Mouse (Mus musculus) midbrain, embryonic 12.5 days (tissue): ENCODE data around the gene Setd1b. TPM values are rescaled to one million over a fixed set of nuclear protein-coding genes. Genes with fewer than 3 reads are reported as not detected.

Experiments used
- ATAC-seq: fragments of 200-750 bp; cut with Nextera tagmentation; 2 replicates; pipeline ENCODE4 v1.8.0; 2017; ENCODE audit warnings: low read depth, moderate TSS enrichment, moderate library complexity; ENCODE audit not compliant: low FRiP score
- H3K27ac ChIP-seq: fragments of 300-500 bp; sonication (generic); replicated peaks from 2 replicates; pipeline ENCODE4 v1.5.1; 2016; ENCODE audit warnings: mild to moderate bottlenecking
- H3K27me3 ChIP-seq: fragments of 300-500 bp; sonication (generic); 2 replicates; pipeline ENCODE4 v1.6.1; 2016; ENCODE audit warnings: mild to moderate bottlenecking
- H3K36me3 ChIP-seq: fragments of 300-500 bp; sonication (generic); 2 replicates; pipeline ENCODE4 v1.6.1; 2016
- H3K4me1 ChIP-seq: fragments of 300-500 bp; sonication (generic); 2 replicates; pipeline ENCODE4 v1.6.1; 2016
- H3K4me2 ChIP-seq: fragments of 300-500 bp; sonication (generic); replicated peaks from 2 replicates; pipeline ENCODE4 v1.6.1; 2016; ENCODE audit warnings: mild to moderate bottlenecking, moderate library complexity
- H3K4me3 ChIP-seq: fragments of 300-500 bp; sonication (generic); 2 replicates; pipeline ENCODE4 v1.5.1; 2016; ENCODE audit warnings: mild to moderate bottlenecking
- H3K9ac ChIP-seq: fragments of 300-500 bp; sonication (generic); replicated peaks from 2 replicates; pipeline ENCODE4 v1.6.1; 2016; ENCODE audit warnings: mild to moderate bottlenecking, moderate library complexity
- H3K9me3 ChIP-seq: fragments of 300-500 bp; sonication (generic); 2 replicates; pipeline ENCODE4 v1.6.1; 2016; ENCODE audit warnings: mild to moderate bottlenecking
- WGBS: fragments of 180-500 bp; shearing (Covaris S2); methylation state at CpG from one replicate; pipeline ENCODE4 v1.1.7; 2016; 5-methylcytosine and 5-hydroxymethylcytosine counted together
- polyA plus RNA-seq: library from polyadenylated mRNA; unstranded; fragments of >200 nt; fragmentation: Nextera tagmentation; extraction: Ambion mirVana; gene quantifications from 2 replicates; pipeline ENCODE4 v1.2.1, GENCODE M21; 2016

Setd1b gene
- polyA plus RNA-seq, 1 experiment from 2014 or later, result 13.2 TPM

DNA sequence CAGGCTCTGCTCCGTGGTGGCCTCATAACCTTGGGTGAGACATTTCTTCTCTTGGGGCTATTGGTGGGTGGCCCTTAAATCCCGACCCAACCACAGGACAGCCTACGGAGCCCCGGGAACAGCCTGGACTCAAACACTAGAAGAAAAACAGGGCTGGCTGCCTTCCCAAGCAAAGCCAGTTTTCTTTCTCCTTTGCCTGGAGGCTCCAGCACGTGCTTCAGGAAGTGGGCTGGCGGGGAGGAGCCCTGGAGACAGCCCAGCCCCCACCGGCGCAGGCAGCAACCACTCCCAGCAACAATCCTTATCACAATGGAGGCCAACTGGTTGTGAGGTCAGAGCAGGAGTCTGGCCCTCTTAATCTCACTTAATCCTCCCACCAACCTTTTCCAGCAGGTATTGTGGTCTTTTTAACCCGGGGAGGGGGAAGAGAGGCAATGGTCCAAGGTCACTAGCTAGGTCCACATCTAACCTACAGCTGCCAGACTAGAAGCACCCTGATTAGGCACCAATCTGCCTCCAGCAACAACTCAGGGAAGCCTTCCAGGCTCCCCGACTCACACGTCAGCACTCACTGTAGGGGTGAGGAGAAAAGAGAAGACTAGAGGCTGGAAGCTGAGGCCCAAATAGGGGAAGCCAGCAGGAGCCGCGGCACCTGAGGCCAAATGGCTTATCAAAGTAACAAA lies 5.5 kb upstream of the Setd1b start:
- H3K4me3 ChIP-seq, result peak overlapping the region; percentile 98
- 1% methylated on average over 13 of the region's 13 CpGs for WGBS

DNA sequence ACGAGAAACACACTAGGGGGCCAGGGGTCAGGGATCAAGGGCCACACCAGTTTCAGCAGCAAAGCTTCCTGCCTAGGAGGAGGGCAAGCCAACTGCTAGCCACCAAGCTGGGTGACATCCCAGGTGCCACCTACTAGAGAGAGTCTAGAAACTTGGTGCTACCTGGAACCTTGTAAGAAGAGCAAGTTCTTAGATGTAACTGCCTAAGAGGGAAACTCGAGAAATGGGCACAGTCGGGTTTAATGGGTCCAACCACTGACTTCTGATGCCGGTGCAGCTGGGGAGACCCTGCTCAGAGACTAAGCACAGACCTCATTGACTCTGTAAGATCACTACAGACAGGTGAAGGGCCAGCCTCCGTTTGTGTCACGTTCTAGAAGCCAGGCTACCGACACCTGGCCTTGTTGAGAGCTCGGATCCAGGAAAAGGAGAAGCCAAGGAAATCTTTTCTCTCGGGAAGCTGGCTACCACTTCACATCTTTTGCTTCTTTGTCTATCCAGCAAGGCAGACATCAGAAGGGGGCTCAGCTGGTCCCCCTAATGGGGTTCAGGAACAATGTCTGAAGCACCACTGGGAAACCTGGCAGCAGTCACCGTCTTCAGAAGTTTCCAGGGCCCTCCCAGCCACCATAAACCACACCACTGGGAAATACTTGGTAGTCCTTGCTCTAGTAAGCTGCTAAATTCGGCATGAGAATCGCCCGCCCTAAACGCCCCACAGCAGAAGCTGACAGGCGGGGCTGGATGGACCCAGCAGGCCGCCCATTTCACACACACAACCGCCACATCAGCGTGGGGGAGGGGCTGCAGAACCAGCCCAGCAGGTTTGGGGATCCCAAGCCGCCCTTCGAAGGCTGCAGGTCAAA lies 4.7 kb upstream of the Setd1b start:
- peak overlapping the region; percentile 100 for H3K9ac ChIP-seq
- no peak for ATAC-seq
- WGBS, result 2% methylated on average over 20 of the region's 20 CpGs
- H3K36me3 ChIP-seq, result peaks cover 21% of the 10 kb centered on the region
- H3K4me2 ChIP-seq, result peak overlapping the region; percentile 100
- H3K27ac ChIP-seq, result peak overlapping the region; percentile 100
- H3K4me3 ChIP-seq, result peak overlapping the region; percentile 98
- H3K27me3 ChIP-seq, result no peaks in the 10 kb centered on the region
- peaks cover 58% of the 10 kb centered on the region for H3K4me1 ChIP-seq
- H3K9me3 ChIP-seq, result no peaks in the 10 kb centered on the region

More for the DNA sequence above, 5.5 kb upstream of the Setd1b start:
- Histone ChIP-seq H3K36me3 (peaks cover 24% of the 10 kb centered on the region), H3K4me1 (peaks cover 66% of the 10 kb centered on the region), H3K9me3 (no peaks in the 10 kb centered on the region), H3K27me3 (peaks cover 6% of the 10 kb centered on the region; the same call in 1 of the 2 replicates), H3K4me2 (peak overlapping the region; percentile 100), H3K9ac (peak overlapping the region; percentile 100), H3K27ac (peak overlapping the region; percentile 100)
- ATAC-seq, result peak; percentile 14; the same call in 1 of the 2 replicates

DNA sequence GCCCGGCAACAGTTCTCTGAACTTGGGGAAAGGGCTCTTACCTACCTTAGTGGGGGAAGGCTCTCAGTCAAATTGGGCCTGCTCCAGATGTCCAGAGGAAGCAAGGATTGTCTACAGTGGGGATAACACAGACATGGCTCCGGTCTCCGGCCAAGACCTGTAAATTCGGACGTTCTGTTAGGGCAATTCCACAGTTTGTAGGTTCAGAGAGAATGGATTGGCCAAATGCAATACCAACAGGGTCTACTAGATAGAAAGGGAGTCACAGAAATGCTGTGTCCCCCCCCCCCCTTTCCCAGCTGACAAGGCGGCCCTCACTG lies 4.1 kb upstream of the Setd1b start:
- Histone ChIP-seq H3K4me3 (peak overlapping the region; percentile 98), H3K27ac (peak overlapping the region; percentile 100), H3K36me3 (peaks cover 19% of the 10 kb centered on the region), H3K9me3 (no peaks in the 10 kb centered on the region), H3K4me1 (peaks cover 52% of the 10 kb centered on the region), H3K9ac (peak overlapping the region; percentile 100), H3K27me3 (no peaks in the 10 kb centered on the region), H3K4me2 (peak overlapping the region; percentile 100)
- under 1% methylated on average over 6 of the region's 6 CpGs for WGBS
- no peak for ATAC-seq

DNA sequence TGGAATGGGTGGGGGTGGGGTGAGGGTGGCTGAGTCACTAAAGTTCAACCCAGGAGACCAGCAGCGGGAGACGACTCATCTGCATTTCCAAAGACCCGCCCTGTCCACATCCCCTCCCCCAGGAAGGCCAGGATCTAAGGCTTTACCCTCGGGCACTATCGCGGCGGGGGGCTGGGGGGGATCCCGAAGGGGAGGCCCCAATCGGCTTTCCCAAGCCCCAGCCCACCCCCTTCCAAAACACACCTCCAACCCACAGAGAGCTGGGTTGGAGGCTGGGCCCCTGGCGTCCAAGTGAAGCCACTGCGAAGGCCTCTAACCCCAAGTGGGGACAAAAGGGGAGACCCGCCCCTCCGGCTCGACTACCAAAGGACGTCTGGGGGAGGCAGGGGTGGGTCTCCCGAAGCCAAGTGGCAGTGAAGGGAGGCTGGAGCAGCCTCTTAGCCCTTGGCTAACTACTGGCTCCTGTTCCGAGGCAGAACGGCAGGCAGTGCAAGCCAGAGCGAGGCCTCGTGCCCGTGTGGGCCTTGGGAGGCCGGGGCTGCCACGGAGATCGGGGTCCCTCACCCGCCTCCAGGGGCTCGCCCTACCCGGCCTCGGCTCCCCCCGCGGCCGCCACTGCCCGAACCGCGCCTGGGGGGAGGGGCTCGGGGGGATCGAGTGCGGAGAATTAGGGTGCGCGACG lies 3.6 kb upstream of the Setd1b start:
- peaks cover 16% of the 10 kb centered on the region for H3K36me3 ChIP-seq
- peak overlapping the region; percentile 98 for H3K4me3 ChIP-seq
- H3K4me1 ChIP-seq, result peaks cover 50% of the 10 kb centered on the region
- H3K9me3 ChIP-seq, result no peaks in the 10 kb centered on the region
- H3K4me2 ChIP-seq, result peak overlapping the region; percentile 100
- ATAC-seq, result peak; percentile 62
- no peaks in the 10 kb centered on the region for H3K27me3 ChIP-seq
- H3K9ac ChIP-seq, result peak overlapping the region; percentile 100
- peak overlapping the region; percentile 100 for H3K27ac ChIP-seq
- WGBS, result under 1% methylated on average over 40 of the region's 40 CpGs

DNA sequence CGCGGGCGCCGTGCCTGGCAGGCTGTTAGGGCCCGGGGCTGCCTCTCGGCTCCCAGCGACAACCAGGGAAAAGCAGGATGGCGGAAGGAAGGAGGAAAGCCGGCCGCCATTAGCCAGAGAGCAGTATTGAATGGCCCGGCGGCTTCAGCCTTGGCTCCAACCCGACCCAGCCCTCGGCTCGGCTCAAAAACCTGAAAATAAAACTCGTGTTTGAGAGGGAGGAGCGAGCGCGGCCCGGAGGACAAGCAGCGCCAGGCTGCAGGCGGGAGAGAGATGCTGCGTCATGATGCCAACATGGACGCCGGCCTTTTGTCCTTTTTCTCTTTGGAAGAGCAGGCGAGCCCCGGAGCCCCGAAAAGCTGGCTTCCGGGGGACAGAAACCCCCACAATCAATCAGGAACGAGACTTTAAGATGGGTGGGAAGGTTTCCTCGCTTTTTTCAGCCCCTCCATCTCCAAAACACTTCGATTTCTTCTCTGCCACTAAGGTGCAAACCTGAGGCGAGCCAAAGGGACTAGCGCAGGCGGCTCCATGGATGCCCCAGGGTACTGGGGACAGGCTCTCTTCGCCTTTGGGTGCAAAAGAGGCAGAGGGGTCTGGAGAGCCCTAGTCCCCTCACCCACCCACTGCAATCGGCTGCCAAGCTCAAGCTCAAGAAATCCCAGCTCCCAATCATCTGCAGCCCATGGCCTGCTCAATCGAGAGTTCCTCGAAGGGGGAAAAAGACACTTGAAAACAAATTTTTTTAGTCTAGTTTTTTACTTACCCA lies 2.9 kb upstream of the Setd1b start:
- peak overlapping the region; percentile 98 for H3K4me3 ChIP-seq
- peak overlapping the region; percentile 100 for H3K4me2 ChIP-seq
- WGBS, result under 1% methylated on average over 38 of the region's 39 CpGs
- ATAC-seq, result no peak
- no peaks in the 10 kb centered on the region for H3K27me3 ChIP-seq
- peak overlapping the region; percentile 100 for H3K9ac ChIP-seq
- peak overlapping the region; percentile 100 for H3K27ac ChIP-seq
- no peaks in the 10 kb centered on the region for H3K9me3 ChIP-seq
- H3K36me3 ChIP-seq, result peaks cover 10% of the 10 kb centered on the region
- H3K4me1 ChIP-seq, result peaks cover 49% of the 10 kb centered on the region

DNA sequence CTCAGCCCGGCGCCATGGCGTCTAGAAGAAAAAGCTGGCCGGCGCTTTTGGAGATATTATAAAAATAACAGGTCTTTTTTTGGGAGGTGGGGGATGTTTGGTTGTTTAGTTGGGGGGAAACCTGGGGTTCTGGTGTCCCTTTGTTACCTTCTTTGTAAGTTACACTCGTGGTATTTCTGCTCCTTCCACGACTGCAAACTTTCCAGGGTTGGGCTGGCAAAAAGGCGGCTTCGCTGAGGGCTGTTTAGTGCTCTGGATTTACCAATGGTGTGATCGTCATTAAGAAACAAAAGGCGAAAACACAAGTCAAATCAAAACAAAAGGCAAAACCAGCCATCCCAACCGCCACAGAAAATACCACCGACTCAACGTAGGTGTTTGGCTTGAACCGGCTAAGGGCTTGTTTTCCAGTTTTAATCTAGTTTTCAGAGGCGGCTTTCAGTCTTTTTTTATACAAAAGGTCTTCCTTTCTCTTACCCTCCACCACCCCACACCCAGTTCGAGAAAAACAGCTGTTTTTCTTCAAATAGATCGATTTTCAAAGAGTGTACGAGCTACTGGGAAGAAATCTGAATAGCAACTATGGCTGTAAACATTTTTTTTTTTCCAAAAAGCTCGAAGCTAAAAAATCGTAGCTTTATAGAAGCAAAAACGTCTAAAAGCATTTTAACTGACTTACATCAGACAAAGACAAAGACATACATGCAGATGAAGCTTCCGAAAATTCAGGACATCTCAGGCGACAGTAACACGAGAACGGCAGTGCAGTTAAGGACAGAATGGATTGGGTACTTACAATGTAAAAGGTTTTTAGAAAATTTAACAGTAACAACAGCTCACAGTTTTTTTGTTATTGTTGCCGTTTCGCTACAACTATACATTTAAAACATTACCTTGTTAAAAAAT lies 2.0 kb upstream of the Setd1b start:
- Histone ChIP-seq H3K4me1 (peaks cover 49% of the 10 kb centered on the region), H3K9me3 (no peaks in the 10 kb centered on the region), H3K27me3 (no peaks in the 10 kb centered on the region), H3K27ac (peak overlapping the region; percentile 100), H3K4me2 (peak overlapping the region; percentile 100), H3K9ac (peak overlapping the region; percentile 100), H3K36me3 (0 out of 2 replicates have a peak, but pooled peaks cover 2% of the 10 kb centered on the region), H3K4me3 (peak overlapping the region; percentile 98)
- WGBS, result under 1% methylated on average over 28 of the region's 28 CpGs
- ATAC-seq, result no peak

DNA sequence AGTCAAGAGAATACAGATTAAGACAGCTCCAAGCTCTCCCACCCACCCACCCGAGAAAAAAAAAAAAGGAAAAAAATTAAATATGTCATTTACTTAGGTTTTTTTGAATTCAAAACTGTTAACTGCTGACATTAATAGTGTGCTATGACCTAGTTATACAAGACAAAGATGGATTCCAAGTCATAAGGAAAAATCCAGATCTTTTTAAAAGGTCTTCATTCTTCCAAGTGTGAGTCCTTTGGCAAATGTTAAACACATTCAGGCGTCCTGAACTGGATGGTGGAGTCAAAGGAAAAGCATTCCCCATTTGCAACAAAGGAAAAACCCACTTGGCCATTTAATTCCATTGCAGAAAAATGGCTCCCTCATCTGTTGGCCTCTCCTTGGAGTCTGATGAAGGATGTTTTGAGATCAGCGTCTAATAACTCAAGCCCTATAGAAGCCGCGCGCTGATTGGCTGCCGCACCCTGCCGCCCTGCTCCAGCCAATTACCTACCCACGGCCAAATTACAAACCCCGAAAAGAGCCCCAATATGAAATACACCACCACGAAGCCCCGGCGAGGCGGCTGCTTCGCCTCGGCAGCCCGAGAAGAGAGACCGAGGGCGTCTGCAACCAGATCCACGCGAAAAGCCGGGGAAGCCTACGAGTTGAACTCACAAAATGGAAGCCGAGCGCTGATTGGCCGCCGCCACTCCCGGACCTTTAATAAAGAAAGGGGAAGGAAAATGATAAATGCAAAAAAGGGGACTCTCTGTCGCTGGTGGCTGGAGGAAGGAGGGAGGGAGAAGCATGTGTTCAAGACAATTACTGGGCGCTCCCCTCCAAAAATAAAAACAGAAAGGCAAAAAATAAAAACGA lies 1.1 kb upstream of the Setd1b start:
- Histone ChIP-seq H3K4me2 (peak overlapping the region; percentile 100), H3K36me3 (0 out of 2 replicates have a peak, but pooled peaks cover 4% of the 10 kb centered on the region), H3K9ac (peak overlapping the region; percentile 100), H3K4me3 (peak overlapping the region; percentile 98), H3K27me3 (no peaks in the 10 kb centered on the region), H3K9me3 (no peaks in the 10 kb centered on the region), H3K27ac (peak overlapping the region; percentile 100), H3K4me1 (peaks cover 49% of the 10 kb centered on the region)
- under 1% methylated on average over 31 of the region's 31 CpGs for WGBS
- peak; percentile 25 for ATAC-seq

DNA sequence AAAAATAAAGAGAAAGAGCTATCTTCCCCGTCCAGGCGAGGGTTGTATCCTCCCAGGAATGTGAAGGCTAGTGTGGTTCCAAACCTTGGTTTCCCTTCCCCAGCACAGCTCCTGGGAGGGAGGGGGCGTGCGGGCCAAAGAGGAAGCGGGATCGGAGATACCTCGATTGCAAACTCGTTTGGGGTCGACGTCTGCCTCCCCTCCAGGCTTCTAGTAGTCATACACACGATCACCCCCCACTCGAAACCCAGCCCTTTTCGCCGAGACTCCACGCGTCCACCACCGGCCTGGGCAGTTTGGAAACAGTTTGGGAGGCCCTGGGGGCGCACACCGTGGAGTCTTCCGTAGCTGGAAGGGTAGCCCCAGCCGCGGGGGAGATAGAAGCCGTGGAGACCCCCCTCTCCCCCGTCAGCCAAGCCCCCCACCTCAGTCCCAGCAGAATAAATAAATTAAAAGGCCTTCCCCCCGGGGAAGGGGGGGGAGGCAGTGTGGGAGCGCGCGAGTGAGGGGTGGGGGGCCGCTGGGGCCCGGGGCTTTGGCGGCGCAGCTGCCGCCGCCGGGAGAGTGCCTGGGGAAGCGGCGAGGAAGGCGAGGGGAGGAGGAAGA lies 335 bp upstream of the Setd1b start:
- peak overlapping the region; percentile 98 for H3K4me3 ChIP-seq
- peak overlapping the region; percentile 100 for H3K9ac ChIP-seq
- H3K36me3 ChIP-seq, result peaks cover 12% of the 10 kb centered on the region
- H3K4me1 ChIP-seq, result peaks cover 49% of the 10 kb centered on the region
- H3K27me3 ChIP-seq, result no peaks in the 10 kb centered on the region
- WGBS, result under 1% methylated on average over 31 of the region's 38 CpGs
- peak; percentile 12; the same call in 1 of the 2 replicates for ATAC-seq
- H3K4me2 ChIP-seq, result peak overlapping the region; percentile 100
- peak overlapping the region; percentile 100 for H3K27ac ChIP-seq
- H3K9me3 ChIP-seq, result no peaks in the 10 kb centered on the region

DNA sequence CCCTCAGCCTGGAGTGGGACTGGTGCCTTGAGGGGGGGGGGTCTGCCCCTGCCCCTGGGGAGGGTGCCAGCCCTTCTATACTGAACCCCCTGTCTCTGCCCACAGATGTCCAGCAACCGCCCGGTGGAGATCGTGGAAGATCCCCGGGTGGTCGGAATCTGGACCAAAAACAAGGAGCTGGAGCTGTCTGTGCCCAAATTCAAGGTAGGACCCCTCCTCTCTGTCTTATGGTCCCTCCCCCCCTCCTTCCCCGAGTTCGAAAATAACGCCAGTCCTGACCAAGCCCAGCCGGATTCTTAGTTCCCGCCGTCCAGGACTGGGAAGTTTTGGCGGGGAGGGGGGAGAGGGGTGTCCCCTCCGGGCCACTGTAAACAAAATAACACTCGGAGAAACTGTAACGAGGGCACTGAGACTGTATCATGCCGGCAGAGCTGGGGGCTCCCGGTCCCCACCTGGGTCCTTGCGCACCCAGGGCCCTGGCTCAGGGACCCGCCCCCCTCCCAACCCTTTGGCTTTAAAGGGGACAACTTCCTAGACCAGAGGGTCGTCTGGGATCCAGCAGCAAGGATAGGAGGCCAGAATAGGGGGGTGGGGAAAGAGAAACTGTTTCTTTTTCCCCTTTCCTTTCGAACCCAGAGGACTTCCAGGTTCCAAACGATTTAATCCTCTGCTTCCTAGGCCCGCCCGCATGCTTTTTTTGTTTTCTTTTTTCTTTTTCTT lies 1.4 kb downstream of the Setd1b start:
- Histone ChIP-seq H3K36me3 (peaks cover 27% of the 10 kb centered on the region), H3K27ac (peak overlapping the region; percentile 100), H3K4me1 (peaks cover 42% of the 10 kb centered on the region), H3K4me3 (peak overlapping the region; percentile 98), H3K4me2 (peak overlapping the region; percentile 100), H3K27me3 (no peaks in the 10 kb centered on the region), H3K9me3 (no peaks in the 10 kb centered on the region), H3K9ac (peak overlapping the region; percentile 100)
- under 1% methylated on average over 24 of the region's 24 CpGs for WGBS
- no peak for ATAC-seq
